Mouse (Mus musculus): ENCODE measurements at regions not wholly inside any gene's neighbourhood (a gene's known extent, or its start where the extent isn't known, plus 50 kb on each side); places are given as distances from the start of the nearest gene placed in this dataset.

GRCm38 (mm10) chr8:33026973-33027372, 401.5 kb upstream of the 5930422O12Rik start:
- no peak for TF ChIP-seq CTCF (IDR thresholded peaks at IDR 0.05; ENCODE audit: low read depth, low read length)
- TF ChIP-seq POLR2A (IDR thresholded peaks at IDR 0.05; ENCODE audit: borderline replicate concordance, low read depth, low read length) = no peak

All from bone marrow macrophage, adult 2 months (primary cell).